Mouse (Mus musculus): ENCODE measurements around the gene Tceanc2.

Tceanc2 gene

DNA sequence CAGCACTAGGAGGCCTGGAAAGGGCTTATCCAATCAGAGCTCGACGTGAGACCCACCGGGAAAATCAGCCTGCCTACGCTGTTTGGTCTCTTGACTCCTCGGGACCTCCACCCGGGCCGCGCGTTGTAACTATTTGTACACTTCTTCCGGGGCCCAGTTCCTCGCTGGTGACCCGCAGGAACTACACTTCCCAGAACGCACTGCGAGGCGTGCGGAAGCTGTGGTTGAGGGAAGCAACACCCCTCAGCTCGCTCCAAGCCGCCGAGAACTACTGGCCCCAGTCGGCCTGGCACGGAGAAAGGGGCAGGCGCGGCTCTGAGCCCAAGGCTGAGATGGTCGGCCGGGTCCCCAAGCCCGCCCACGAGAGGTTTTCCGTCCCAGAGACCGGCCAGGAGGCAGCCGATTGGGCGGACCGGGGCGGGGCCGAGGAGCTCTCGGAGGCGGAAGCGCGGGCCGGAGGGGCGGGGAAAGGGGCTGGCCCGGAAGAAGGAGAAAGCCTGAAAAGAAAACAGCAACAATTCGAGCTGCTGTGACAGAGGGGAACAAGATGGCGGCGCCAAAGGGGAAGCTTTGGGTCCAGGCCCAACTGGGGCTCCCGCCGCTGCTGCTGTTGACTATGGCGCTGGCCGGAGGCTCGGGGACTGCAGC lies 610 bp downstream of the Tceanc2 start, which contains the start of gene Tmem59:
Gene Tmem59 (plus strand): TSS at position 218 of the 648 bp plus-strand sequence.
- DNase-seq (ENCODE audit: low spot score): peak; percentile 96

DNA sequence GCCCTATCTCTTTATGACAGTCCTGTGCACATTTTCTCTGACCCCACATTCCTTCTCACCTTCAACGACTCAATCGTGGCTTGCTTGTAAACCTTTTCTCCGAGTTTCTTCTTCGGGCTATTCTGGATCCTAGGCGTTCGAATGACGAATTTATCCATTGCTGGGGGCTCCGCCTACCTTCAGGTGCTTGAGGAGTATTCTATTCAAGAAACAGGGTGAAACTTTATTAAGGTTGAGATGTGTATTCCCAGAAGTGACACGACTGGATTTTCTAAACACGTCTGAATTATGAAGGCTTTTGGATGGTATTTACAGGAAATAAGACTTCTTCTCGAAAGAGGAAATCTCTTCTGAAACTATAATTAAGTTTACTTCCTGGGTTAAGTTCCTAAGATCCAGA lies 1.4 kb downstream of the Tceanc2 start:
- DNase-seq (ENCODE audit: low spot score): no peak

DNA sequence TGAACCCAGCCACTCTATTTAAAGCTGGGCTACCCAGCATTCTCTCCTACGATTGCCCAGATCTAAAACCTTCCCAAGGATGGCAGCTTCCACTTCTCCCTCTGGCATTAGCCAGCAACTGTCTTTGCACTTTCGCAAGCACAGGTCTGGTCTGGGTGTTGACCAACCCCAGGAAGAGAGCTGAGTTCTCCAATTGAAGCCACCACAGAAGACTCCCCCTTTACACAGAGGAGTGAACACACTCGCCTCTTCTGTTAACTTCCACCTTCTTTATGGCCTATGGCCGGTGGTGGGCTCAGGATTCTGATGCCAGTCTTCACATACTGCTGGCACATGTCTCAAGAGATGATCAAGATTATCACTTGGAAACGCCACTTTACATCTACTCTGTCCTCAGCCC lies 11.1 kb downstream of the Tceanc2 start:
- DNase-seq (ENCODE audit: low spot score): no peak

DNA sequence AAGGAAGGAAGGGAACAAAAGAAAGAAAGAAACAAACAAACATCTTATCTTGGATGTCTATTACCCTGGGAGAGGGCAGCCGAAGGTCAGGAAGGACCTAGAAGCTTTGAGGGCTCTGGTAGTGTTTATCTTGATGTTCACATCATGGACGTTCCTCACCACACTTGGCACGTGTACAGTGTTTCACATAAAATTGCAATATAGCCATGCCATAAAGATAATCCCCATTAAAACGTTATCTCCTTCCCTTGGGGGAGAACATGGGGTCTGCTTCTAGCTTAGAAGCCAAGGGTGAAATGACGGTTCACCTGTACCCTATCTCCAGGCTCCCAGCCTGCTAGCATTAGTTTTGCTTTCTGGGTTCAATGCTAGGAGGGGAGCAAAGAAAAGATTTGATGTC lies 12.2 kb downstream of the Tceanc2 start:
- no peak for DNase-seq (ENCODE audit: low spot score)

DNA sequence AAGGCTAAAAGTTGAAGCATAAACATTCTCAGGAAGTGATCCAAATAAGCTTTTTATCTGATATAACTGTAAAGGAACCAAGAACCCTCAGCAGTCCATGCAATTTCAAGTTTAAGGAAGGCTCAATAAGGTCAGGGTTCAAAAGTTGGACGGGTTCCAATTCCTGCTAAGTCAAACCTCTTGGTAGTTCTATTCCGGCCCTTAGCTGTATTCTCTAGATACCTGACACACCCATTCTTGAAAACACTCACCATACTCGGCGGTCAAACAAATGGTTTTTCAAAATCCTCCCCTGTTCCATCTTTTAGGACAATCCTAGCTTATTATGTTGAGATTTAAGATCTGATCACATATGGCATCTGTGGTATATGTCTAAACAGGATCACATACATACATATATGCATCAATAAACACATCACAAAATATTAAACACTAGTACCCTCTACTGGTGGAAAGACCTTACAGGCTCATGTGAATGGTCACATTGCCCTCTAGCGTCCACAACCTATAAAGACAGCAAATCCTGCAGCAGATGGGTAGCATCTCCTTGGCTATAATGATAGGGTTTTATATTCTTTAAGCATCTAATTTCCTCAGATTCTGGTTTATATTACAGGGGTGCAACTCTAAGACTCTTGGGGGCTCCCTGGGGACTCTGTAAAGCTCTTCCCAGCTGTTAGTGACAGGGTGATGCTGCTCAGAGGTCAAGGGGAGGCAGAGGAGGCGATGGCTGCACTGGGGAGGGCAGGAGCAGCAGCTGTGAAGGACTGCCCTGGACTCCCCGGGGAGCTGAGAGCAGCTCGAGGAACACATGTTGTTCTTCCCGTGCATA lies 14.9 kb downstream of the Tceanc2 start:
- peak; percentile 51 for DNase-seq (ENCODE audit: low spot score)

DNA sequence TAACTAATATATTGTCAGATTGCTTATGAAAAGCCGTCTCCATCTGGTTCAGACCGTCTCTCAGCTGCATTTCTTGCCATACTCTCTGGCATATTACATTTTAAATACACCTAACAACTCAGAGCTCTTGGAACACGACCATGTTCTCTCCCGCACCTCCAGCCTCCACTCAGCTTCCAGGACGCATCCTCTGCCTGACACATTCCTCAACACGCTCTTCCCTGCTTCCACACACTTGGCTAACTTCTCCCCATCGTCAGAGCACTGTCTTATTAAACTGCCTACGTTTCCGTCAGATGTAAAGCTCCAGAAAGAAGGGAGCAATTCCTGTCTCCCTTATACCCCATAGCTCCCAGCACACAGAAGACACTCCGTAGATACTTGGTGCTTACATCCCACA lies 15.6 kb downstream of the Tceanc2 start:
- no peak for DNase-seq (ENCODE audit: low spot score)

DNA sequence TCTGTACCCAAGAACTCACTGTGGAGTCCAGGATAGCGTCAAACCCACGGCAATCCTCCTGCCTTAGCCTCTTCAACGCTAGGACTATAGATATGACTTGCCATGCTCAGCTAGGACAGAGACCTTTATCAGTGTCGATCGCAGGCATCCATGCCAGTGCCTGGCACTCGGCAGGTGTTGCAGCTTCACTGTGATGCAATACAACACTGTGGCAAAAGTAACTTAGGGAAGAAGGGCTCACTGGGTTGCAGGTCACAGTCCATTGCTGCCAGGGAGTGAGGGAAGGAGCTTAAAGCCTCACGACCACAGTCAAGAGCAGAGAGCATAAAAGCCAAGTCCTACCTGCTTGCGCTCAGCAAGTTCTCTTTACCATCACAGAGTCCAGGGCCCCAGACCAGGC lies 18.7 kb downstream of the Tceanc2 start:
- no peak for DNase-seq (ENCODE audit: low spot score)

DNA sequence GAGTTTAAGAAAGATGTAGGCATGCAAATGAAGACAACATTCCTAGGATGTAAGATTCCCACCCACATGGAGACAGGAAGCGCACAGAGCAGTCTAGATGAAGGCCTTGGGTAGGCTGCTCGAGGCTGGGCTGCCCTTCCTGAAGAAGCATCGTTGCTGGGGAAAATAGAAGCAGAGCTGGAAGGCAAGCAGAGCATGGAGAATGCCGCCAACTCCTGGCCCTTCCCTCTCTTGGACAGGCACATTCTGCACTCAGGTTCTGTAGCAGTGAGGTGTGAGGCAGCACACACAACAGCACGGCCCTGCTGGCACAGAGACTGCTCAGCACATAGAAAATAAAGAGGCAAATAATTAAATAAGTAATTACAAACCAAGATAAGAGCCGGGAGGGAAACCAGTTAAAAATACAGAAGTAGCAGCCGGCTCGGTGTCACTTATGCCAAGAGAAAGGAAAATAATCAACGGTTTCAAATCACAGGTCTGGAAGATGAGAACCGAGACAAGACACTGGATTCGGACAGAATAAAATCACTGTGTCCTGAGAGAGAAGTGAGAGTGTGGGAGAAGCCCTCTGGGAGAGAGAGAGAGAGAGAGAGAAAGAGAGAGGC lies 19.6 kb downstream of the Tceanc2 start:
- no peak for DNase-seq (ENCODE audit: low spot score)

DNA sequence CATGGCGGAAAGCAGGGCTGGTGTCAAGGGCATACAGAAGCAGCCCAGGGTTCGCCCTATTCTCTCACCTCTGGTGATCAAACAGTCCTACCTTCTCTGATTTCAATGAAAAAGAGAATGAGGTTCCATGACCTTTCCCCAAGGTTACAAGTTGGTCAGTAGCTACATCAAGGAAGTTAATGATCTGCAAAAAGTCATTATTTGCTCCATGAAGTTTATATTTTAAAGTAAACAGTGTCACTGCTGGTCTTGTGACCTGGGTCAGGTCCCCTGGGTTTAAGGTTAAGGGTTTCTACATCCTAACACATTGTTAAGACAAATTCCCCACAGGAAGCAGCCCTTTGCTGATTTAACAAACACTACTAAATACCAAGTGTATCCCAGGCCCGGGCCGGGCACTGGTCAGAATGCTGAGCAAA lies 21.9 kb downstream of the Tceanc2 start:
- DNase-seq (ENCODE audit: low spot score): no peak

DNA sequence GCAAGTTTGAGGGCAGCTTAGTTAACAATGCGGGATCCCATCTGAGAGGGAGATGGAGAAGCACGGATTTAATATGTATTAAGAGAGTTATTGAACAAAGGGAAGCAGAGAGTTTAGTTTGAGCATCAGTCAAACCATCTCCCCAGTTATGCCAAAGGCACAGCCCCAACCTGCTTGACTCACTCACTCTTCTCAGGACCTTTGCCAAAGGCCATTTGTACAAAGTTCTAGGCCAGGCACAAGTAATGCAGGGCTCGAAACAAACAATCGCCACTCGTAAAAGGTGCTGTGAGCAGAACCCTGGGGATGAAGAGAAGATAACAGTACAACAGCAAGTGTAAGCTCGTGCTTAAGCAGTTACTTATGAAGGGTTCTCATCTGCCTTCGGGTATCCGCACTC lies 26.3 kb downstream of the Tceanc2 start:
- no peak for DNase-seq (ENCODE audit: low spot score)

DNA sequence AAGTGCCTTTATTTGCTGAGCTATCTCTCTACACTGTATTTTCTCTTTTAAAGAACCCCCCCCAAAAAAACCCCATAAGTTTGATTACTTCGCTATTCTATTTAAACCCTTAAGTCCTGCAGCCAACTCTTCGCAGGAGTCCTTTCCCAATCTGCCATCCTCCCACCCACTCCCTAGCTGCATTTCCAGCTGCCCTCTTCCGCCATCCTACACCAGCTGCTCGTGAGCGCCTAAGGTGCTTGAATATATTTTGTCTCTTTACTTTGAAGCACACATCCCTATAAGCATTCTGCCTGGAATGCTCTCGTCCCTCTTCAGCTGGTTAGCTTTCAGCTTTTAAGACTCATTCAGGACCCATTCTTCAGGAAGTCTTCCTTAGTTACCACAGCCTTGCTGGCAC lies 27.9 kb downstream of the Tceanc2 start:
- DNase-seq (ENCODE audit: low spot score): no peak

DNA sequence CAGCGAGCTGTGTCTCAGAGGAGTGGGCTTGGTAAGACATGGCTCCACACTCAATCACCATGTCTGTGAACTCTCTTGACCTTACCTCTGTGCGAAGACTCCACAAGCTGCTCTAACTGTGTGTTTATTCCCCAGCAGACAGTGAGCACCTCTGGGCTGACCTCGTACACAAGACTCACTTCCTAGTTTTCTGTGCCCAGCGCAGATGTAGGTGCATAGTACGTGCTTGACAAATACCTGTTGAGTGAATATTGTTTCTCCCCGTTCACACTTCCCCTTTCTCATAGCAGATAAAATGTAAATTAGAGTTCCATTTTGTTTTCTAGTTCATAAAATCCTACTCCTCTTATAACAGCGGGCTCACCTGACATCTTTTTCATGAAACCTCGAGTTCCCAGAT lies 35.4 kb downstream of the Tceanc2 start:
- DNase-seq (ENCODE audit: low spot score): no peak

DNA sequence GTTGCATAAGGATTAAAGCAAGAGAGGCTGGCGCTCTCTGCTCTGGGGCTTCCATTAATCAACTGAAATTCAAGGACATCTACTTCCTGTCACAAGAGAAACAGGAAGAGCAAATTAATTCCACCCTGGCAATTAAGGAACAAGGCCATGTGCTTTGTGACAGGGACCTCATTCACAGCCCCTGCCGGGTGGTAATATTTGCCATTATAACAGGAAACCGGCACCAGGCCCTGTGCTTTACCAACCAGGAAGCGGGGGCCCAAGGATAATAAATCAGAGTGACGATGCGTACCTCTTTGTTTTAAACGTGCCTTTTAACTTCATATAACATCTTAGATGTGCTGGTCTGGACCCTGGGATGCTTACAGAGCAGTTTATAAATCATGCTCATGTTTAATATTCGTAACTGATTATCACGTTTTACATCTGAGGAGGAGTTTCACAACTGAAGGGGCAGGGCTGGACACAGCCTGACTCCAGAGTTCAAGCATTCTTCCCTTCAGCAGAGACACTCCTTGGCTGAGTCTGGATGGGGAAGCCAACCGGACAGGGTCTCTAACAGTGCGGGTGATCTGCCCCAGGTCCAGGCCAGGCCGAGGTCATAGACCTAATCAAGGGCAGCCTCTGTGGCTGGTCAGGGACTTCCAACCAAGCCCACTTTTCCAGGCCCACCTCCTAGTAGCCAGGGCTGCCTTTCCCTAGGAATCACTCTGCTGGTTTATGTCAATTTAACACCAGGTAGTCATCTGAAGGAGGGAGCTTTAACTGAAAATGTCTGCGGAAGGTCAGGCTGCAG lies 38.9 kb downstream of the Tceanc2 start:
- no peak for DNase-seq (ENCODE audit: low spot score)

DNA sequence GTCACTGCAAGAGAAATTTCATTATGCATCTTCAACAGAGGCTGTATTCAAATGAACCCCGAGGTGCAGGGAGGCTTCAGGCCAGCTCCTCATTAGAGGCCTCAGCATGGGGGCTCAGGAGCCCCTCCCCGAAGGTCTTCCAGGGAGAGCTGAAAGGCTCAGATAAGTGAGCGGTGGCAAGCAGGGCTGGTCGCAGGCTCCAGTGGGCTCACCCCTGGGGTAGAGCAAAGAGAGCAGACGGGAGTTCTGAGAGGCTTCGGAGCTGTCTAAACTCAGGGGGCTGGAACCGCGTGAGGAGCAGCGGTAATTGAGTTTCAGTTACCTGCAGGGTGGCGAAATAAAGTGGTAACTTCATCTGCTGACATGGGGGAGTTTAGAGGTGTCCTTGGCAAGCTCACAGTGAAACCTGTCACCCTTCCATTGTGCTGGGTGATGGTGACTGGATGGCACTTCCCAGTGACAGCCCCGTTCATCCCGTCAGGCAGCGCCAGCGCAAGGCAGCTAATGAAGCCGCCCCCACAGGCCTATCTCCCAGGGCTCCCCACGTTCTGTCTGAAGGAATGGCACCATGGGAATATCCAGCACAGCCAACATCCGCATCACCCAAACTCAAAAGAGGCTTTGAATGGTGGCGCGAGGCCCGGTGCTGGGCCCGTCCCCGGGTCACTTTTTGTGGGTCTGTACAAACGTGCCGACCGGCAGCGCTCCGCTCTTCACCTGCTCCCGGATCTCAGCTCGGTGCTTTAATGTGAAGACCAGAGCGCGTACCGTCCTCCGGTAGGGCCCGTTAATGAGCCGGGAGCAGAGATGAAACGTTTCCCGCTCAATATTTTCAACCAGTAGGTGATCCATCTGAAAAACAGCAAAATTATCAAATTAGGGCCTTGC lies 39.7 kb downstream of the Tceanc2 start:
- no peak for DNase-seq (ENCODE audit: low spot score)

DNA sequence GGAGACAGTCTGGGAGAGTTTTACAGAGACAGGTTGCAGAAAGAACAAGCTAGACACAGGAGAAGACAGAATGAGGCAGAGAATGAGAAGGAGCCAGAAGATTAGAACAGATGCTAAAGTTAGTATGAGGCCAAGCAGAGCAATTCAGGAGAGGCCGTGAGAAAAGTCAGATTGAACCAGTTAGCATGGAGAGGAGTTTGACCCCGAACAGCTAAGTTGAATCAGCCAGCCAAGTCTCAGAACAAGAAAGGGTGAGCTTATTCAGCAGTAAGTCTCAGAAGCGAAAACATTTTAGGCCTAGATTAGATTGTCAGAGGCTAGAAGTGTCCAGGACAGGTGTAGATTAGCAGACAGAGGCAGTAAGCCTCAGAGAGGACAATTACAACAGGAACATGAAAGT lies 42.4 kb downstream of the Tceanc2 start:
- no peak for DNase-seq (ENCODE audit: low spot score)

DNA sequence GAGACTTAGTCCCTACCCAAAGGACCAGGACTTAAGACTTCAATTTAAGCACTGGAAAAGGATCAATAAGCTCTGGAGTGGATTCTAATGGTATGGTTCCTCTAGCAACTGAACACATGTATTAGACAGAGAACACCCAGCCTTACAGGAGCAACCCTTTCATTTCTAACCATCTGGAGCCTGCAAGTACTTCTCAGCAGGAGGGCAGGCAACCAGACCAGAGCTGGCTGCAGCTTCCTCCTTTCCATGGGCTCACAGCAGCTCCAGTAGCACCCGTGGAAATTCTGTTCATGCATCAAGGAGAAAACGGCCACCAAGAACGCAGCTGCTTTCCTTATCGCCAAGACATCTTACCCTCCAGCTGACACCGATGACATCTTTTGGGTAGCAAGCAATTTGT lies 43.3 kb downstream of the Tceanc2 start:
- no peak for DNase-seq (ENCODE audit: low spot score)

DNA sequence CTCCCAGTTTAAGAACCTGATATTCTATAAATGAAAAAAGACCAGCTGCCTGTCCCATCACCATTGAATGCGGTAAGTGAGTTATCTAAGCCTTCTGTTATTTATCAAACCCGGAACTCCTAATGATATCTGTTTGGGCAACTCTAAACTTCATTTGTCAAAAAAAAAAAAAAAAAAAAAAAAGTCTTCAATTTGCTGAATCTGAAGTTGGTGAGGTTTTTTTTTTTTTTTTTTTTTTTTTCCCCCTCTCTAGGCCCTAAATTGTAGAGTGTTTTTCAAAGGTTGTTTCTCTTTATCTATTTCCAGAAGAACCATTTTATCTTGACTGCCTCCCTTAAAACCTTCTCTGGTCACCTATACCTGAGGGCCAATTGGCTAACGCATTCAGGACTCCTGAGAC lies 44.0 kb downstream of the Tceanc2 start:
- no peak for DNase-seq (ENCODE audit: low spot score)

DNA sequence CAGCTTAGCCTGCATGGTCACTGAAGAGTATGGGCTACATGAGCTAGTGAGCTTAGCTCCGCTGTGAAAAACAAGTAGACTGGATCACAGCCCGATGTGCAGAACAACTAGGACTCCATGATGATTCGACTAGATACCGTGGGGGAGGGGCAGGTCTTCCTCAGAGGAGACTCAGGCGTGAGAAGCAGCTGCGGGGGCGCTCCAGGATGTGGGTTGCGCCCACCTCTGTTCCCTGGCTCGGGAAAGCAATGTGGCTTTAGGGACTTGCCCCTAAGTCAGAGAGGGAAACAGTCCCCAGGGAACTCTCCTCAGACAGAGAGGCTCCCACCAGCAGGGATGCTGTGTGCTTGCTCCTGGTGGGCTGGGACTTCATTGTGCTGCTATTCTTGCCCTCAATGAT lies 48.4 kb downstream of the Tceanc2 start:
- DNase-seq (ENCODE audit: low spot score): no peak

DNA sequence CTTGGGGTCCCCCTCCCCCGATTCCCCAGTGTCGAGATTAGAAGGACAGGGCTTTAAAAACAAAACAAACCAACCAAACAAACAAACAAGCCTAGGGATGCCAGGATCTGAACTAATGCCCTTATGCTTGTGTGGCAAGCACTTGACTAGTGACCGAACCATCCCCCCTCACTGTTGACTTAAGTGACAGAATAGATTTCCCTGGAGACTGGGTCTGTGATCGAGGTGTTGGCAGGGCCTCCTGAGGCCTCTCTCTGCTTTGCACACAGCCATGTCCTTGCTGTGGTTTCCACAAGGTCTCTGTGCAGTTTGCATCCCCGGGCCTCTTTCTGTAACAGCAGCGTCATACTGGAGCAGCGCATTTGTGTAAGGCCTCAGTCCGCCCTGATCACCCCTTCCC lies 49.5 kb downstream of the Tceanc2 start:
- DNase-seq (ENCODE audit: low spot score): no peak

DNA sequence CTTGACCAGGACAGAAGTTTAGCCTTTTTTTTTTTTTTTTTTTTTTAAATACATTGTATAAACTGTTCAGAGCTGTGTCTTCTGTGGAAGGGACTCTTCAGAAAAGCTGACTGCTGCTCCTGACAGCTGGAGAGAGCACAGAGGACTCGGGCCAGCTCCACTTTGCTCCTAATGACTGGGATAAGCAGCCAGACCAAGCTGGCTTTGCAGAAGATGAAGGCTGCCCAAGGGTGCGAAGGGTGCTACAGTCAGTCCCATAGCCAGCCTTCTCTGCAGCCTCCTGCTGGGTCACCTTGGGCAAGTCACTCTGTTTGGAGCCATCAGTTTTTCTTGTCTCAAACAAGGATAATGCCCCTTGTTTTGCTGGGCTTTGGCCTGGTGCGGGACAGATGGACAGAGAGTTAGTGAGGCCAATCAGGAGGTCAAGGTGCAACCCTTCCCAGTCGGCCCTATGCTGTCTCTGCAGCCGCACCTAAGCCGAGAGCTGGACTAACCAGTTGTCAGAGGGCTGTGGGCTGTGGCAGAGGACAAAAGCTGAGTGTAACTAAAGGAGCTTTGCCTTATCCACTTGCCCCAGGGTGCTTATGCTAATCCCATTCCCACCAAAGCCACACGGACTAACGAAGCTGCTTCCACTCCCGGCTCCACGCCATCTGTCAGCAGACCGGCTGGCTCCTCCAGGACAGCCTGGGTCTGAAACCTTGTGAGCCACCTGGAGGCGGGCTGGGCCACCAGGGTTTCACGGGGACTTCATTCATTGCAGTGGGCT lies 50.8 kb downstream of the Tceanc2 start:
- DNase-seq (ENCODE audit: low spot score): no peak
